Mouse (Mus musculus) ES-E14 (cell line): ENCODE measurements at regions not wholly inside any gene's neighbourhood (a gene's known extent, or its start where the extent isn't known, plus 50 kb on each side); places are given as distances from the start of the nearest gene placed in this dataset.

Experiments used
- CHD2 ChIP-seq: IDR thresholded peaks from 2 replicates; pipeline ENCODE4 v1.6.1; 2014; ENCODE audit warnings: mild to moderate bottlenecking, low read depth, low read length, inconsistent platforms
- HCFC1 ChIP-seq: IDR thresholded peaks from 2 replicates; pipeline ENCODE4 v1.6.1; 2012; ENCODE audit warnings: low read length, inconsistent platforms, borderline replicate concordance; ENCODE audit not compliant: insufficient read depth
- MAFK ChIP-seq: IDR thresholded peaks from 2 replicates; pipeline ENCODE4 v1.6.1; 2014; ENCODE audit warnings: mild to moderate bottlenecking, low read depth, low read length, inconsistent platforms; ENCODE audit not compliant: insufficient read depth
- ZC3H11A ChIP-seq: IDR thresholded peaks from 2 replicates; pipeline ENCODE4 v1.6.1; 2012; ENCODE audit warnings: low read depth, mild to moderate bottlenecking, inconsistent platforms, low read length, borderline replicate concordance
- ZNF384 ChIP-seq: IDR thresholded peaks from 2 replicates; pipeline ENCODE4 v1.6.1; 2012; ENCODE audit warnings: low read depth, low read length, inconsistent platforms

DNA sequence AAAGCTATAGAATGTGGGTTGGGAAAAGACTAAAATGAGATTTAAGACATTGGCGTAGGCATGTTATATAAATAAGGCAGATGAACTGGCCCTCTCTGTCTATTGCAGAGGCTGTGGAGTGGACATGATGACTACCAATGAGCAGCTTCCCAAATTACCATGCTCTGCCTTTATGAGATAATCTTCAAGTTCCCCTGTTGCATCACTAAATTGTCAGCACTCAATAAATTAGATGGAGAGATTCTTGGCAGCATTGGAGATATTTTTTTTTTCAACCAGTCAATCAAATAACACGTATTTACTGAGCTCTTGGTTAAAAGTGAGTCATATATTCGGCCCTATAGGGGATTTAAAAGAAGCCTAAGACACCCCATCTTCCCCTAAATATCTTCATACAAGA is 91.6 kb upstream of the Spag17 start:
- TF ChIP-seq ZNF384 (no peak), HCFC1 (no peak), ZC3H11A (no peak), MAFK (no peak), CHD2 (no peak)
